Mouse (Mus musculus): ENCODE data around the gene Pcsk6. TPM values are rescaled to one million over a fixed set of nuclear protein-coding genes. Genes with fewer than 3 reads are reported as not detected.

Gene Pcsk6
- total and polyA plus RNA-seq, 3 experiments, result 0.01 TPM; not detected in 2

GRCm38 (mm10) chr7:66058703-66059102, 197.2 kb downstream of the Pcsk6 start, which contains the start of gene Snrpa1:
TSS of gene Snrpa1 (plus strand) at chr7:66059003.
- H3K27ac ChIP-seq (ENCODE audit: control insufficient read depth, low read depth, low read length), result no peak within 1 kb of the TSS
- peaks cover 31% of the 10 kb centered on the region for H3K79me2 ChIP-seq (ENCODE audit: control insufficient read depth, insufficient read depth, low read length, poor library complexity)
- no peak for DNase-seq (ENCODE audit: low read depth, low spot score)
- TF ChIP-seq MXI1 (IDR thresholded peaks at IDR 0.05; ENCODE audit: low read depth, low read length), result no peak
- no peak for TF ChIP-seq BHLHE40 (IDR thresholded peaks at IDR 0.05; ENCODE audit: borderline replicate concordance, low read depth, low read length)
- no peak for TF ChIP-seq POLR2A (IDR thresholded peaks at IDR 0.05; ENCODE audit: control insufficient read depth in 1 of 2, insufficient read depth in 1 of 2, low read depth in 1 of 2, low read length in 2 of 2, poor library complexity in 1 of 2)
- no peak for TF ChIP-seq HCFC1 (IDR thresholded peaks at IDR 0.05; ENCODE audit: low read depth, low read length)
- TF ChIP-seq E2F4 (IDR thresholded peaks at IDR 0.05; ENCODE audit: borderline replicate concordance, low read depth, low read length), result no peak
- TF ChIP-seq CTCF (IDR thresholded peaks at IDR 0.05 in 2 of 3, conservative IDR thresholded peaks at IDR 0.05 in 1 of 3; ENCODE audit: control insufficient read depth in 1 of 3, insufficient read depth in 1 of 3, low read depth in 2 of 3, low read length in 3 of 3, poor library complexity in 1 of 3, severe bottlenecking in 1 of 3), result no peak
- no peak for TF ChIP-seq USF2 (IDR thresholded peaks at IDR 0.05; ENCODE audit: borderline replicate concordance in 1 of 2, insufficient read depth in 1 of 2, low read depth in 1 of 2, low read length in 2 of 2)
- no peak for TF ChIP-seq KAT2A (conservative IDR thresholded peaks at IDR 0.05; ENCODE audit: low read depth, low read length)
- no peak for TF ChIP-seq MYC (IDR thresholded peaks at IDR 0.05; ENCODE audit: low read depth, low read length)
- no peak for TF ChIP-seq UBTF (IDR thresholded peaks at IDR 0.05; ENCODE audit: borderline replicate concordance, insufficient read depth, low read depth, low read length)
- TF ChIP-seq ELF1 (IDR thresholded peaks at IDR 0.05; ENCODE audit: low read depth, low read length), result no peak
- TF ChIP-seq USF1 (IDR thresholded peaks at IDR 0.05; ENCODE audit: low read depth, low read length), result no peak
- no peak for TF ChIP-seq NELFE (IDR thresholded peaks at IDR 0.05; ENCODE audit: low read depth, low read length)
- no peak for TF ChIP-seq MAX (IDR thresholded peaks at IDR 0.05; ENCODE audit: low read length)
- no peak for TF ChIP-seq MYB (IDR thresholded peaks at IDR 0.05; ENCODE audit: low read depth, low read length)
- H3K27me3 ChIP-seq (ENCODE audit: control insufficient read depth in 1 of 2, insufficient read depth in 2 of 2, low read length in 2 of 2), result no peaks in the 10 kb centered on the region
- peaks cover 9 to 21% of the 10 kb centered on the region in 2 experiments for H3K36me3 ChIP-seq (ENCODE audit: control insufficient read depth in 1 of 2, insufficient read depth in 2 of 2, low read length in 2 of 2)
- H3K4me1 ChIP-seq (ENCODE audit: control insufficient read depth in 1 of 2, insufficient read depth in 2 of 2, low read length in 2 of 2), result peaks cover 2 to 18% of the 10 kb centered on the region in 2 experiments; a peak in 3 of 4 replicates
- no peaks in the 10 kb centered on the region for H3K9me3 ChIP-seq (replicated peaks; ENCODE audit: insufficient read depth, low read length)
- H3K9ac ChIP-seq (ENCODE audit: control insufficient read depth, low read depth, low read length, poor library complexity, severe bottlenecking), result peak within 1 kb of the TSS; percentile 79
- H3K4me3 ChIP-seq (ENCODE audit: control insufficient read depth in 1 of 2, insufficient read depth in 1 of 2, low read depth in 2 of 2, low read length in 2 of 2), result peak within 1 kb of the TSS; percentile 82 to 90

- Histone ChIP-seq H3K4me3 (ENCODE audit: control insufficient read depth in 1 of 2, insufficient read depth in 1 of 2, low read depth in 2 of 2, low read length in 2 of 2) (peak overlapping the region; percentile 82 to 90), H3K27me3 (ENCODE audit: control insufficient read depth in 1 of 2, insufficient read depth in 2 of 2, low read length in 2 of 2) (no peaks in the 10 kb centered on the region), H3K4me1 (ENCODE audit: control insufficient read depth in 1 of 2, insufficient read depth in 2 of 2, low read length in 2 of 2) (peaks cover 0 to 17% of the 10 kb centered on the region in 2 experiments; a peak in 2 of 4 replicates), H3K27ac (ENCODE audit: control insufficient read depth, low read depth, low read length) (peak overlapping the region; percentile 55), H3K9me3 (replicated peaks; ENCODE audit: insufficient read depth, low read length) (no peaks in the 10 kb centered on the region), H3K36me3 (ENCODE audit: control insufficient read depth in 1 of 2, insufficient read depth in 2 of 2, low read length in 2 of 2) (peaks cover 20 to 21% of the 10 kb centered on the region in 2 experiments), H3K9ac (ENCODE audit: control insufficient read depth, low read depth, low read length, poor library complexity, severe bottlenecking) (peak overlapping the region; percentile 92), H3K79me2 (ENCODE audit: control insufficient read depth, insufficient read depth, low read length, poor library complexity) (peaks cover 38% of the 10 kb centered on the region)
- peak; percentile 92 for DNase-seq (ENCODE audit: low read depth, low spot score)
- TF ChIP-seq JUND (IDR thresholded peaks at IDR 0.05; ENCODE audit: low read depth, low read length) (no peak), MEF2A (IDR thresholded peaks at IDR 0.05; ENCODE audit: extremely low read depth, insufficient replicate concordance, low read depth, low read length, poor library complexity, severe bottlenecking) (no peak), MAX (IDR thresholded peaks at IDR 0.05; ENCODE audit: low read length) (peak; percentile 62), UBTF (IDR thresholded peaks at IDR 0.05; ENCODE audit: borderline replicate concordance, insufficient read depth, low read depth, low read length) (peak; percentile 39; the same call in 1 of the 2 replicates), NRF1 (IDR thresholded peaks at IDR 0.05; ENCODE audit: insufficient read depth, low read depth, low read length, poor library complexity, severe bottlenecking) (no peak; the same call in 1 of the 2 replicates), POLR2AphosphoS5 (IDR thresholded peaks at IDR 0.05; ENCODE audit: borderline replicate concordance, low read depth, low read length) (no peak; the same call in 1 of the 2 replicates), ELF1 (IDR thresholded peaks at IDR 0.05; ENCODE audit: low read depth, low read length) (peak; percentile 77), MYC (IDR thresholded peaks at IDR 0.05; ENCODE audit: low read depth, low read length) (peak; percentile 82), USF2 (IDR thresholded peaks at IDR 0.05; ENCODE audit: borderline replicate concordance in 1 of 2, insufficient read depth in 1 of 2, low read depth in 1 of 2, low read length in 2 of 2) (no peak), SMC3 (IDR thresholded peaks at IDR 0.05; ENCODE audit: low read depth, low read length) (no peak), CTCF (IDR thresholded peaks at IDR 0.05 in 2 of 3, conservative IDR thresholded peaks at IDR 0.05 in 1 of 3; ENCODE audit: control insufficient read depth in 1 of 3, insufficient read depth in 1 of 3, low read depth in 2 of 3, low read length in 3 of 3, poor library complexity in 1 of 3, severe bottlenecking in 1 of 3) (no peak), MYB (IDR thresholded peaks at IDR 0.05; ENCODE audit: low read depth, low read length) (no peak), ZNF384 (IDR thresholded peaks at IDR 0.05; ENCODE audit: low read depth, low read length) (0 out of 2 replicates have a peak, but pooled peaks have one; percentile 11), MAZ (IDR thresholded peaks at IDR 0.05; ENCODE audit: low read depth, low read length) (peak; percentile 94; the same call in 1 of the 2 replicates), USF1 (IDR thresholded peaks at IDR 0.05; ENCODE audit: low read depth, low read length) (no peak), CHD2 (IDR thresholded peaks at IDR 0.05; ENCODE audit: low read length) (no peak), GABPA (IDR thresholded peaks at IDR 0.05; ENCODE audit: low read depth, low read length) (no peak), E2F4 (IDR thresholded peaks at IDR 0.05; ENCODE audit: borderline replicate concordance, low read depth, low read length) (no peak; the same call in 1 of the 2 replicates), KAT2A (conservative IDR thresholded peaks at IDR 0.05; ENCODE audit: low read depth, low read length) (peak; percentile 80), BHLHE40 (IDR thresholded peaks at IDR 0.05; ENCODE audit: borderline replicate concordance, low read depth, low read length) (no peak)
These were observed 198.8 kb downstream of the Pcsk6 start for GRCm38 (mm10) chr7:66060066-66060956.
